8 mouse cellular contexts compared by ENCODE assay signal in the genomic region with DNA sequence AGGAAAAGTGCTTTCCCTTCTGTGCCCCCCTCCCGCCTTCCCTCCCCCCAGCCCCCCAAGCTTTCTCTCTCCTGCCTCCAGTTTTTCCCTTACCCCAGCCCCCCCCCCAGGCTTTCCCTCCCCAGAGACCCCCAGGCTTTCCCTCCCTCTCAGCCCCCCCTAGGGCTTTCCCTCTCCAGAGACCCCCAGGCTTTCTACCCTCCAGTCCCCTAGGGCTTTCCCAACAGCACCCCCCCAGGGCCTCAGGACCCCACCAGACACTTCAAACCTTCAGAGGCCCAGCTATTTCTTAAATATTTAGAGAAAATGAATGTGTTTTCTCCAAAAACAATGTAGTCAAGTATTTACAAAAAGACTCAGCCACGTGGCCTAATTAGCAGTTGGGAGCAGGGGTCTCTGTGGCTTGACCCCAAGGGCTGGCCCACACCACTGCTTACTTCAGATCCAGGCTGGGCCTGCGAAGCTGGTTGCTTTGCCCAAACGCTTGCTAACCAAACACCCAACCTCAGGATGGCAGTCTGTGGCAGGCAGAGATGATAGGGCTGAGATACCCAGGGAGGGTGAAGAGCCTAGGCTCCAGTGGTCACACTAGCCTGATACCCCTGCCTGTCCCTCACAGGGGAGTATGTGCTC. TPM values are rescaled to one million over a fixed set of nuclear protein-coding genes. Genes with fewer than 3 reads are reported as not detected.
A peak's percentile ranks its signal among the peaks of the same experiment; 100 is the strongest.
DNase-seq lines count a peak whose midpoint lies in the region; ATAC-seq lines count a peak whose summit lies in the region.

No protein-coding gene starts in this region.

- DNase-seq in heart, adult 11 months = peak; percentile 95
- DNase-seq in heart, adult 18-20 months = no peak
- peak; percentile 60 for DNase-seq in lung, postnatal 10 days
- no peak for DNase-seq in lung, adult 18-20 months
- no peak for DNase-seq in adrenal gland, postnatal 36 days
- DNase-seq in cerebellum, adult 9-10 months = no peak

- H3K27me3 ChIP-seq in intestine, embryonic 15.5 days (replicated peaks) = no peaks in the 10 kb centered on the region
- H3K27me3 ChIP-seq in stomach, embryonic 14.5 days (ENCODE audit: control insufficient read depth, insufficient read depth, low read length) = no peaks in the 10 kb centered on the region

- H3K9me3 ChIP-seq in intestine, embryonic 15.5 days = no peaks in the 10 kb centered on the region
- H3K9me3 ChIP-seq in stomach, embryonic 14.5 days (ENCODE audit: control insufficient read depth, low read depth, low read length) = no peaks in the 10 kb centered on the region

- ATAC-seq in intestine, embryonic 15.5 days = no peak
- ATAC-seq in stomach, embryonic 14.5 days (ENCODE audit: insufficient number of reproducible peaks, insufficient read depth, low FRiP score, low read depth) = no peak

- no peaks in the 10 kb centered on the region for H3K36me3 ChIP-seq in intestine, embryonic 15.5 days
- no peaks in the 10 kb centered on the region for H3K36me3 ChIP-seq in stomach, embryonic 14.5 days (ENCODE audit: control insufficient read depth, insufficient read depth, low read length)

- no peak overlapping the region for H3K9ac ChIP-seq in intestine, embryonic 15.5 days
- H3K9ac ChIP-seq in stomach, embryonic 14.5 days (replicated peaks; ENCODE audit: low read depth, low read length) = no peak overlapping the region

- WGBS in intestine, embryonic 15.5 days = 53% methylated on average over 4 of the region's 4 CpGs
- 60% methylated on average over 4 of the region's 4 CpGs for WGBS in stomach, embryonic 14.5 days

- H3K4me2 ChIP-seq in intestine, embryonic 15.5 days (replicated peaks) = no peak overlapping the region
- no peak overlapping the region for H3K4me2 ChIP-seq in stomach, embryonic 14.5 days (replicated peaks; ENCODE audit: low read depth, low read length)

- no peak overlapping the region for H3K4me3 ChIP-seq in intestine, embryonic 15.5 days (replicated peaks)
- no peak overlapping the region for H3K4me3 ChIP-seq in stomach, embryonic 14.5 days (ENCODE audit: low read depth, low read length)

- H3K27ac ChIP-seq in intestine, embryonic 15.5 days = peak overlapping the region; percentile 90
- peak overlapping the region; percentile 96 for H3K27ac ChIP-seq in stomach, embryonic 14.5 days (ENCODE audit: low read length)

- peaks cover 48% of the 10 kb centered on the region for H3K4me1 ChIP-seq in intestine, embryonic 15.5 days (replicated peaks)
- peaks cover 55% of the 10 kb centered on the region for H3K4me1 ChIP-seq in stomach, embryonic 14.5 days (ENCODE audit: control insufficient read depth, insufficient read depth, low read length)

RNA-seq across cellular contexts. Expression of gene Morn1, which starts 58.3 kb away (rescaled TPM):
- 1 to 10 TPM; 1.0 to 2.3 TPM for total RNA-seq in heart, adult 18-20 months (2021)
- 3.0 and 3.9 TPM in 2 replicates for polyA plus RNA-seq in intestine, embryonic 15.5 days (2015; fragmentation: Nextera tagmentation; extraction: Ambion mirVana)
- 4.1 and 4.8 TPM in 2 replicates for polyA plus RNA-seq in stomach, embryonic 14.5 days (2014; fragmentation: Nextera tagmentation; extraction: Ambion mirVana)
- 1 to 10 TPM; 7.7 to 7.9 TPM for total RNA-seq in adrenal gland, postnatal 36 days (2021)

RNA-seq across cellular contexts. Expression of gene Rer1, which starts 58.5 kb away (rescaled TPM):
- total RNA-seq in heart, adult 18-20 months (2021) = 10 to 100 TPM; 72.0 to 75.8 TPM
- polyA plus RNA-seq in intestine, embryonic 15.5 days (2015; fragmentation: Nextera tagmentation; extraction: Ambion mirVana) = 194 and 205 TPM in 2 replicates
- polyA plus RNA-seq in stomach, embryonic 14.5 days (2014; fragmentation: Nextera tagmentation; extraction: Ambion mirVana) = 174 and 183 TPM in 2 replicates
- total RNA-seq in adrenal gland, postnatal 36 days (2021) = 100 to 1,000 TPM; 106 to 114 TPM

Comparison
In these comparisons a context has a peak if more than half of its experiments do, and no peak if none do; other contexts are left out.
1. DNase-seq: peak in heart, adult 11 months (single experiment) and lung, postnatal 10 days (single experiment); none in heart, adult 18-20 months (0 of 2), lung, adult 18-20 months (0 of 2), adrenal gland, postnatal 36 days (0 of 2) and cerebellum, adult 9-10 months (single experiment).